Mouse (Mus musculus) retina, embryonic 14.5 days (tissue): ENCODE measurements around the gene Gm6812.
"Not testable (repeated sequence)": the region's sequence is repeated elsewhere in the genome, so short reads cannot be mapped to it uniquely, and the experiment has no call there.

ENCODE experiments used
- DNase-seq: peaks from one replicate; pipeline ENCODE4 v3.0.0-alpha.2; 2015; ENCODE audit warnings: low spot score

The Gm6812 gene

DNA sequence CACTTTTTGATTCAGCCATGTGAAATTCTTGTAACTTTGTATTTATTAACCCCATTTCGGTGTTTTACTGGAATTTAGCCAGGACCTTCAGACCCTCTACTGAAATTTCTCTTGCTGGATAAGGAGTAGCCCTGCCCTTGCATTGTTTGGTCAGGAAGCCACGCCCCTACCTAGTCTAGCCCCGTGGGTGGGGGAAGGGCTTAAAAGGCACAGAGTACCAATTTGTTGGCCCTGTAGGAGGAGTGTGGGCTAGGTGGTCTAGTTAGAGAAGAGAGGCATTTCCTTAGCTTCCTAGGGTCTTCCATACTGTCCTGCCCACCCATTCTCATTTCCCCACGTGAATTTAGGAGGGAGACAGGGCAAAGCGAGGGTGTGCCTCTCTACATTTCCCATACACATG is at the start of gene Gm6812:
Gm6812 (minus strand) TSS at position 101 of the 400 bp plus-strand sequence.
- not testable (repeated sequence) for DNase-seq

- DNase-seq: no peak
Measured at GRCm38 (mm10) chrX:68865145-68865544, 27.7 kb downstream of the Gm6812 start.
